Mouse (Mus musculus) liver, embryonic 11.5 days (tissue): ENCODE data around the gene Svip. TPM values are rescaled to one million over a fixed set of nuclear protein-coding genes. Genes with fewer than 3 reads are reported as not detected.

Source experiments
- polyA plus RNA-seq: library from polyadenylated mRNA; unstranded; fragments of >200 nt; fragmentation: Nextera tagmentation; extraction: Ambion mirVana; gene quantifications from 2 replicates; pipeline ENCODE4 v1.2.1, GENCODE M21; 2014

The Svip gene
- polyA plus RNA-seq, 1 experiment from 2014 or later: 26.5 TPM

Other genes with a start within 250 kb of the Svip start
- gene Gas2, start 144.0 kb downstream of the Svip start, polyA plus RNA-seq: 13.3 and 14.4 TPM in 2 replicates
- gene Fancf, start 143.8 kb downstream of the Svip start, polyA plus RNA-seq: 17.5 and 18.4 TPM in 2 replicates
- gene 1700015G11Rik, start 9.7 kb upstream of the Svip start, polyA plus RNA-seq: not detected in 2 replicates